Mouse (Mus musculus): ENCODE data around the gene Dus1l. TPM values are rescaled to one million over a fixed set of nuclear protein-coding genes. Genes with fewer than 3 reads are reported as not detected.
"Not testable (repeated sequence)": the region's sequence is repeated elsewhere in the genome, so short reads cannot be mapped to it uniquely, and the experiment has no call there.

The Dus1l gene
- total RNA-seq, 2 experiments from 2014 or later = 31.1 to 51.8 TPM

DNA sequence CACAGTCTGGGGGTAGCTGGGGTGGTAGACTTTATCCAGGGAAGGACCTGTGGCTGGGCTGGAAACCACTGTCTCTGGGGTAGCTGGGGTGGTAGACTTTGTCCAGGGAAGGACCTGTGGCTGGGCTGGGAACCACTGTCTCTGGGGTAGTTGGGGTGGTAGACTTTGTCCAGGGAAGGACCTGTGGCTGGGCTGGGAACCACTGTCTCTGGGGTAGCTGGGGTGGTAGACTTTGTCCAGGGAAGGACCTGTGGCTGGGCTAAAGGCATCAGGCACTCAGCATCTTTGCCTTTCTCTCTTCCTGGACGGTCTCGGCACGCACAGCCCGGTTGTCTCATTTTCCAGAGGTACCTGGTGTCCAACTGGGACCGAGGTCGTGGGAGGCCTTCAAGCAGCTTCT lies 14.8 kb downstream of the Dus1l start:
- not testable (repeated sequence) for ATAC-seq (ENCODE audit: poor library complexity, severe bottlenecking)

DNA sequence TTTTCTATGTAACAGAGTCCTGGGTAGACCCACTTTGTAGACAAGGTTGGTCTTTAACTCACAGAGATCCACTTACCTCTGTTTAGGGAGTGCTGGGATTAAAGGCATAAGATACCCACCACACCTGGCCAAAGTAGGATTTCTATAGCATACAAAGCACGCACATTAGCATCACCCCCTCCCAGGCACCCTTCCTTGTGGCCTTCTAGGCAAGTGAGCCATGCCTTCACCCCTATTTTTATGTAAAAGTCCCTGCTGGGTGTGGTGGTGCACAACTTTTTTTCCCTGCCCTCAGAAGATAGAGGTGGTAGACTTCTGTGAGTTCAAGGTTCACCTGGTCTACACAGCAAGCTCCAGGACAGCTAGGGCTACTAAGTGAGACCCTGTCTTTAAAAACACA lies 16.3 kb downstream of the Dus1l start:
- ATAC-seq (ENCODE audit: poor library complexity, severe bottlenecking) = no peak

DNA sequence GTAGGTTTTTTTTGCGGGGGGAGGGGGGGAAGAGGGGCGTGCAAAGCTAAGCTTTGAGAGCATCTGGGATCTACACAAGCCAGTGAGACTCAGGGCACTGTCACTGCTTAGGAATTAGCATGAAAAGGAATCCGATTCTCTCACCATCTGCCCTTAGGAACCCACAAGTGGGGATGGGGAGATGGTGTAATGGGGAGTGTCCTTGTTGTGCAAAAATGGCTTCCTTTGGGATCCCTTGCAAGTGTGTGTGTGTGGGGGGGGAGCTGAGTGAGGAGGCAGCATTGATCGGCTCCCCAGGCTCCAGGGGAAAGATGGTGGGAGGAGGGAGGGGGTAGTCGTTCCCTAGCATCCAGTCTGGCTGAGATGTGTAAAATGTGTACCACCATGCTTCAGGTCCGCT lies 19.1 kb downstream of the Dus1l start:
- ATAC-seq (ENCODE audit: poor library complexity, severe bottlenecking) = no peak

DNA sequence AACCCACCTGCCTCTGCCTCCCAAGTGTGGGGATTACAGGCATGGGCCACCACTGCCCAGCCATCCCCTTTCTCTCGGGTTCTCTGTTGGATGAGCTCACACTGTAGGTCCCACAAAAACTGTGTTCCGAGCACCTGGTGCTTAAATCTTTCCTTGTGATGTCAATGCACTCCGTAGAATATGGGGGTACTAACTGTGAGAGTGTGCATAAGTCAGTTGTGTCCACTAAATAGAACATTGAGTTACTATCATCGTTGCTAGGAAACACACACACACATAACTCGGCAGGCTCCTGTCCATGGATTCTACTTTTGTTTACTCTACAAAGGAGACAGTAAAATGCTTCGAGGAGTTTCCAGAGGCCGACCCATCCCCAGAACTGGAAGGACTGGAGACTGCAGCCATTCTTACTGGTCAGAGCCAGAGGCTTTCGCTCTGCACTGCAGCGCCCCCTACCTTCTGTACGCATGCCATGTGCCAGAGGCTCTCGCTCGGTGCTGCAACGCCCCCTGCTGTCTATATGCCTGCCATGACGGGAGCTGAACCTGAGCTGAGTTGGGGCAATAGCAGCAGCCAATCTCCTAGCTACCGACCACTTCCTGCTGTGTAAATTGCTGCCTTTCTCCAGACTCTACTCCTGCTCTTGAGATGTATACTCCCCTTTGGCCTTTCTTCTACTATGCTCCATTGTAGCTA lies 20.3 kb downstream of the Dus1l start:
- ATAC-seq (ENCODE audit: poor library complexity, severe bottlenecking) = peak; percentile 100

DNA sequence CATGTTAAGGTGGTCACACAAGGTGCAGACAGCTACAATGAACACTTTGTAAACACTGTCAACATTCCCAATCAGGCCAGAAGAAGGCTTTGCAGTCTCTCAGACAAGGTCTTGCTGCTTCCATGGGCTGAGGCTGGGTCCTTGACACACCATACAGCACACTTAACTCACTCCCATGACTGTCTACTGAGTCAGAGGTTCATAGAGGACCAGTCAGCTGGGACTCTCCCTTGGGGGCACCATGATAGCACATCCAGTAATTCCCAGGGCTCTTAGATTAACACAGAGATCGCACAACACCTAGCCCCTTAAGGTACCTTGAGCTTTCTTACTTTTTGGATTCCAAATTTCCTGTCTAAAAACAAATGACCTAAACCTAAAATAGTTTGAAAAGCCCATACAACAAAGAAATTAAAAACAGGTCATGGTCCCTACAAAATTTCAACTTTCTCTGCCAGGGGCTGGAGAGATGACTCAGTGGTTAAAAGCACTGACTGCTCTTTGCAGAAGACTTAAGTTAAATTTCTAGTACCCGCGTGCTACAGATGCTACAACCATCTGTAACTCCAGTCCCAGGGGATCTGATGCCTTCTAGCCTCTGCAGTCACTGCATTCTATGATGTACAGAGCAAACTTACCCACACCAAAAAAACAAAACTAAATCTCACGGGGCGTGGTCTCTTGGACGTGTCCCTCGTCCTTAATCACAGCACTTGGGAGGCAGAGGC lies 22.6 kb downstream of the Dus1l start:
- ATAC-seq (ENCODE audit: poor library complexity, severe bottlenecking) = no peak

DNA sequence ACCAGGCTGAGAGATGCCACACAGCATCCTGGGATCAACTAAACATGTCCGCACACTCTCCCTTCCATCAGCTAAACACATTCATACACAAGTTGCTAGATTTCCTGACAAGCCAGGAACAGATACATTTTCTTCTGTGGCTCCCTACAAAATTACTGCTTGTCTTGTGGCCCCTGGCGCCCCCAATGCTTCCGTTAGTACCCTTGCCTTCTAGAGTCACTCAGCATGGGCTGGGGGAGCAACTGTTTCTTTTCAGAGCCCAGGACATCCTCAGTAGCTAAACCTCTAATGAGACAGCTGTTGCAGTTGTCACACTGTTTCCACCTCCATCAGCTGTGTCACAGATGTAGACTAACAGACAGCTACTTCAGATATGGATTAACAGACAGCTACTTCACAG lies 23.5 kb downstream of the Dus1l start:
- ATAC-seq (ENCODE audit: poor library complexity, severe bottlenecking) = no peak

DNA sequence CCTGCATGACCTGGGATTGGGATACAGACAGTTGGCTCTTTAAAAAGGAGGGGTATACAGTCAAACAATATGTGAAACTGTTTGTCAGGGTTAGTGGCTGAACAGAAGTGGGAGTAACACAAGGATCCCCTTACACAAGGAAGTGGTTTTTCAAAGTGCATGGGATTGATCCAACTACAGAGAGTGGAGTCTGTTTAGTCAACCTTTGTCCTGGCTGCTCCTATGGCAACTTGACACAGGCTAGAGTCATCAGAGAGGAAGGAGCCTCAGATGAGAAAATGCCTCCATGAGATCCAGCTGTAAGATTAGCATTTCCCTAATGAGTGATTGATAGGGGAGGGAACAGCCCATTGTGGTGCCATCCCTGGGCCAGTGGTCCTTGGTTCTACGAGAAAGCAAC lies 28.0 kb downstream of the Dus1l start:
- ATAC-seq (ENCODE audit: poor library complexity, severe bottlenecking) = no peak

DNA sequence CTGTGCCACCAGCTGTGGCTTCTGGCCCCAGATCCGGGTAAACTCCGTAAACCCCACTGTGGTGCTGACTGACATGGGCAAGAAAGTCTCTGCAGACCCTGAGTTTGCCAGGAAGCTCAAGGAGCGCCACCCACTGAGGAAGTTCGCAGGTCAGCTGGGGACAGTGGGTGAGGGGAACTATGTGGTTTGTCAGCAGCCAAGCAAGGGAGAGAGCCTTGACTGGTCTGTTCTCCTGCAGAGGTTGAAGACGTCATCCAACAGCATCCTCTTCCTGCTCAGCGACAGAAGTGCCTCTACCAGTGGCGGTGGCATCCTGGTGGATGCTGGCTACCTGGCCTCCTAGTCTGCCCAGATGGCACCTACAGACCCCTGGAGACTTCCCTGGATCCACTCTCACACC lies 29.2 kb downstream of the Dus1l start:
- ATAC-seq (ENCODE audit: poor library complexity, severe bottlenecking) = peak; percentile 97

DNA sequence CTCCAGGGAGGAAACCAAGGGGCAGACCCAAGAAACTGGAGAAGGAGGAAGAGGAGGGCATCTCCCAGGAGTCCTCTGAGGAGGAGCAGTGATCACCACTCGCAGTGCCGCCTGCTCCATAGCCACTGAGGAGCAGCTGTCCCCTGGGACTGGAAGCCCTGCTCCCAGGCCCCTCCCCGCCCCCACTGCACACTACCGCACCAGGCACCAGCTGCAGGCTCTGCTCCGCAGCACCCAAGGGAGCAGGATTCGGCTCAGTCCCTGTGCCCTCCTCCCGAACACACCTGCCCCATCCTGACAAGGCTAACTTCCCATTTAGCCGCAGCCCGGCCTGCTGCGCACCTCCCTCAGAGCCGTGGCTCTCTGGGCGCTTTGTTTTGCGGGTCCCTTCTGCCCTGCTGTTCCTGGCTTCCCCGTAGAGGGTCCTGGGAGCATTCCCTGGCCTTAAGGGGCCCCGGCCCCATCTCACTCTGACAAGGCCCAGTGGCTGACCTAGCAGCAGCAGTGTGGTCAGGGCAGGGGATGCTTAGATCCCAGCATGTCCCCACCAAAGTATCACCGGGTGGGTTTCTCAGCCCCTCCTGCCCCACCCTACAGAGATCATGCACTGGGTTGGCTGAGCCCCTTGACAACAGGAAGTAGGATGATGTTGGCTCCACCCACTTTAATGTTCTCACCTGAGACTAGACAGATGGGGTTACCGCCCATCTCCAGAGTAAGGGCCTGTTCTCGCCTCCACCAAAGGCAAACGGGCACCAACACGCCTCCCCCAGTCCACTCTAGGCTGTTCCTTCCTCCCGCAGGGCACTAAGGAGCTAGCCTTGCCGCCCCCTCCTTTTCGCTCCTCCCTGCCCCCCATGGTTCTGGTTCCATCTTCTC lies 32.8 kb downstream of the Dus1l start:
- ATAC-seq (ENCODE audit: poor library complexity, severe bottlenecking) = 0 out of 2 replicates have a peak, but pooled peaks have one; percentile 6

DNA sequence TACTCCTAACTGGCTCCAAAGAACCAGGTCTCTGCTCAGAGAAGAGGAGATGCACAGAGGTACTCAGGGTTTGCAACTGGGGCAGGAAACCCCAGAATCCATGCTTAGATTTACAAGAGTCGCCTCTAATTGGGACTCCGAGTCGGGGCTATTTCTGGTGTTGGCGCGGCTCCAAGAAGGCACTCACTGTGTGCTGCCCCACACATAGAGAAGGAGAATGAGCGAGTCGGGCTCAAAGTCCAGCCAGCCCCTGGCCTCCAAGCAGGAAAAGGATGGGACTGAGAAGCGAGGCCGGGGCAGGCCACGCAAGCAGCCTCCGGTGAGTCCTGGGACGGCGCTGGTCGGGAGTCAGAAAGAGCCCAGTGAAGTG lies 33.5 kb downstream of the Dus1l start, which contains the start of gene Hmga1b:
Gene Hmga1b (plus strand): TSS at position 123 of the 370 bp plus-strand sequence.
- ATAC-seq (ENCODE audit: poor library complexity, severe bottlenecking) = not testable (repeated sequence)

DNA sequence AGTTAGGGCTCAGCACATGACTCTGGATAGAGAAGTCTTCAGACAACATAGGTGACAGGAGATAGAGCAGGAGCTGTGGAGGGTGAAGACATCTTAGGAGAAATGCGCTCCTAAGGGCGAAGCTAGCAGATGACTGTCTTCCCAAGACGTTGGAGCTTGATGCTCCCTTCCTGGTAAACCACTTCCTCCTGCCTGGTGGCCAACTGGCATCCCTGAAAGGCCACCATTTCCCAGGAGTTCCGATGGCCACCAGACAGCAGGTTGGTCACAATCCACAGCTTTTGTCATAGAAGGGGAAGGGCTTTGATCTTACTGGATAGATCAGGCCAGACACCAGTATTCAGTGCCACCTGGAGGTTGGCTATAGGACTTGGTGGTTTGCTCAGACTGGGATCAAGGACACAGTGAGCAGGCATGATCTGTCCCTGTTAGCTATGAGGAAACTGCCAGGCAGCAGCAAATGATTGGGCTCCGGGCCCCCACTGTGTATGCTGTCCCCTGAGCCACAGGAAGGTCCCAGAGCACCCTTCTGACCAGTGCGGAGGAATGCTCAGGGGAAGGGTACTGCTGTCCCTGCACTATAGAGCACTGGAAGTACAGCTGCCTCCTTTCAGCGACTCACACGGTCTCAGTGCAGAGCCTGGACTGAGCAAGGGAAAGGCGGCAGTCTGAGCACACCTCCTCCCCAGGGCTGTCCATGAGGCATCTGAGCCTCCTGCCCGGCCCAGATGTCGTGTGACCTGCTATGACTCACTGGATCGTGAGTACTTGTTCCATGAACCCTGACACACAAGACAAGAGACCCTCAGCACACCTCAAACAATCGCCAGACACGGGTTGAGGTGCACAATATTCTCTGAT lies 34.2 kb downstream of the Dus1l start:
- ATAC-seq (ENCODE audit: poor library complexity, severe bottlenecking) = no peak

DNA sequence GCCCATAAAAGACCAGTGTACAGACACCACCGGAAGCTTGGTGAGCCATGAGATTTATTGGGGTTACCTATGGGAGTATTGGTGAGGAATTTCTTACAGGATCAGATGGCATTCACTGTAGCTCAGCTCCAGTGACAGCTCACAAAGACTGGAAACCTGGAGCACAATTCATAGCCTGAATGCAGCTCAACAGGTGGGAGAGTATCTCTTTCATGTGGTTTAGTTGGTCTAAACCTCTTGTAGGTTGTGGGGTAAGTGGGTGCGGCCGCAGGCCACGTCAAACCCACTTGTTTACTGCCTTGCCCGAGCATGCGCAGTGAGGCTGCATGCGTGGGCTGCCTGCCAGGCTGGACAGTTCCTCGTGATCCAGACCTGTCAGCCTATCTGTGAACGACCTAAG lies 36.0 kb downstream of the Dus1l start:
- ATAC-seq (ENCODE audit: poor library complexity, severe bottlenecking) = no peak

DNA sequence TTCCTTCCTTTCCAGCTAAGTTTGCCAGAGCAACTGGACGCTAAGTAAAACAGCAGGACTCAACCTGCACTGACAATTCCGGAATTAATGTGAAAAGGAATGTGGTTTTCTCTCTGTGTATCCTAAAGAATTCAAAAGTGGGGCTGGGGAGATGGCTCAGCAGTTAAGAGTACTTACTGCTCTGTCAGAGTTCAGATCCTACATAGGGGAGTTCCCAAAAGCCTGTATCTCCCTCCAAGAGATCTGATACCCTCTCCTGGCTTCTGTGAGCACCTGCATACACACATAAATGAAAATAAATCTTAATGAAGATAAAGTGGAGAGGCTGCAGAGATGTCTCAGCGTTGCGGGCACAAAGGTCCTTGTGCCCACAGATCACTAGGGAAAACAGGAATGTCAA lies 44.6 kb downstream of the Dus1l start:
- ATAC-seq (ENCODE audit: poor library complexity, severe bottlenecking) = no peak

DNA sequence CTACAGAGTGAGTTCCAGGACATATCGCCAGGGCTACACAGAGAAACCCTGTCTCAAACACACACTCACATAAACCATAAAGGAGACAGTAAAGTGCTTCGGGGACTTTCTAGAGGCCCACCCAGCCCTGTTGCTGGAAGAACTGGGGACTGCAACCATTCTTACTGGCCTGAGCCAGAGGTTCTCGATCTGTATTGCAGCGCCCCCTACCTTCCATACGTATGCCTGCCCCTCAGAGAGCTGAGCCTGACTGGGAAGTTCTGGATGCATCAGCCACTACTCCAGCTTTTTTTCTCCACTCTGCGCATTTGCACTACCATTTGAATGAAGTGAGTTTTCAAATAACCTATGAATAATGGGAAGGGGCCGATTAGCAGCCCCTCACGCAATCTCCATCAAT lies 46.8 kb downstream of the Dus1l start:
- peak; percentile 84 for ATAC-seq (ENCODE audit: poor library complexity, severe bottlenecking)

DNA sequence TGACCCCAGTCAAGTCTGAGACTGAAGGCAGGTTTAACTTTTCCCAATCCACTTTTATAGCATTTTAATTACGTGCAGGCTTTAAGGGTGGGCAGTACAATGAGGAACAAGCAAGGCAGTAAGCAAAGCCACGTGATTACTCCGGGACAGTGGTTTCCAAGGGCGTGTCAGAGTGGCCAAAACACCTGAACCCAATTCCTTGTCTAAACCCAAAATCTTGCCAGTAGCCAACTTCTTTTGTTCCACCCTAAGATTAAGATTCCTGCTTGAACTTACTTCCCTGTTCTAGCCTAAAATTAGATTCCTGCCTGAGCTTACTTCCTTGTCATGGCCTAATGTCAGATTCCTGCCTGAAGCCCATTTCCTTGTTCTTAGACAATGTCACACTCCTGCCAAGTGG lies 48.2 kb downstream of the Dus1l start:
- ATAC-seq (ENCODE audit: poor library complexity, severe bottlenecking) = no peak

DNA sequence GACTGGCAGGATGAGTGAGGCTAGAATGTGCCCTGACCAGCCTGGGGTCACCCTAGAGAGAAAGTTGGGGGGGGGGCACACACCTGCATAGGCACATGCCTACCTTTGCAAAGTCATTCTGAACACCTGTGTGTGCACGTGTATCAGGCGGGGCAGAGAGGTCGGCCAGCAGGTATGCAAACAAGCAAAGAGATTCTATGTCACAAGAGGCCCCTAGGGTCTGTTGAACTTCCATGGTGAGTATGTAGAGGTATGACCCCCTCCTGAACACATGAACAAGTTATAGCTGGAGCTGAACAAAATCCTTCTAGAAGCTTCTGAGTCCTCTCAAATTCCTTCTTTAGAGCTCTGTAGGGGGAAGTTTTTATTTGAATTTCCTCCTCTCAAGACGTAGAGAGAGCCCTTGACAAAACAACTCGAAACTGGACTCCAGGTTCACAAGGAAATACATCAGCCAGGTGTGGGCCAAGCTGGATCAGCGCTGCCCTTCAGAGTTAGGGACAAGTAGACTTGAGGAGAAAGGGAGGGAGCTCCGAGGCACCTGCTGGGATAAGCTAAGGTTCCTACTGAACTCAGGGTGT lies 52.0 kb downstream of the Dus1l start:
- no peak for ATAC-seq (ENCODE audit: poor library complexity, severe bottlenecking)

DNA sequence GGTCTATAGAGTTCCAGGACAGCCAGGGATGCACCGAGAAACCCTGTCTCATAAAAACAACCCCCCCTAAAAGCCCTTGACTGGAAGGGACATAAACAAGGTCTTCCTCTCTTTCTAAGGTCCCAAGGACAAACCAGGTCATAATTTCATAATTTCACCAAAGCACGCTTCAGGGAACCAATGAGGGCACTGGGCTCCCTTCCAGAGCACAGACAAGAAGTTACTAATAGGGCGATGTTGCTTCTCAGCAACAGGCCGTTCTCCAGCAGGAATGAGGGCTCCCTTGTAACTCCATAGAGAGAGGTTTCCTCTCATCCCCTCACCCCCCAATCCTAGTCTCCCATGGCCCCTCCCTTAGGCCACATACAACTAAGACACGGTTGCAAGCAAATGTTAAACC lies 55.2 kb downstream of the Dus1l start:
- ATAC-seq (ENCODE audit: poor library complexity, severe bottlenecking) = no peak
